Mouse (Mus musculus) liver, embryonic 12.5 days (tissue): Measurements from ENCODE around the gene Eif2d. TPM values are rescaled to one million over a fixed set of nuclear protein-coding genes. Genes with fewer than 3 reads are reported as not detected.

ENCODE experiments used
- ATAC-seq: fragments of 200-750 bp; cut with Nextera tagmentation; 2 replicates; pipeline ENCODE4 v1.8.0; 2017; ENCODE audit warnings: moderate number of reproducible peaks, mild to moderate bottlenecking, moderate library complexity
- H3K27ac ChIP-seq: fragments of 300-500 bp; sonication (generic); 2 replicates; pipeline ENCODE4 v1.5.1; 2016; ENCODE audit warnings: mild to moderate bottlenecking
- H3K27me3 ChIP-seq: fragments of 300-500 bp; sonication (generic); replicated peaks from 2 replicates; pipeline ENCODE4 v1.6.1; 2016; ENCODE audit warnings: mild to moderate bottlenecking, moderate library complexity
- H3K36me3 ChIP-seq: fragments of 300-500 bp; sonication (generic); 2 replicates; pipeline ENCODE4 v1.6.1; 2016; ENCODE audit warnings: mild to moderate bottlenecking, moderate library complexity
- H3K4me1 ChIP-seq: fragments of 300-500 bp; sonication (generic); 2 replicates; pipeline ENCODE4 v1.6.1; 2016
- H3K4me2 ChIP-seq: fragments of 300-500 bp; sonication (generic); 2 replicates; pipeline ENCODE4 v1.6.1; 2016; ENCODE audit warnings: mild to moderate bottlenecking, moderate library complexity
- H3K4me3 ChIP-seq: fragments of 300-500 bp; sonication (generic); 2 replicates; pipeline ENCODE4 v1.5.1; 2016; ENCODE audit warnings: mild to moderate bottlenecking, moderate library complexity
- H3K9ac ChIP-seq: fragments of 300-500 bp; sonication (generic); 2 replicates; pipeline ENCODE4 v1.6.1; 2016; ENCODE audit warnings: mild to moderate bottlenecking, moderate library complexity
- H3K9me3 ChIP-seq: fragments of 300-500 bp; sonication (generic); replicated peaks from 2 replicates; pipeline ENCODE4 v1.6.1; 2016; ENCODE audit warnings: mild to moderate bottlenecking, moderate library complexity
- WGBS: fragments of 180-500 bp; shearing (Covaris S2); methylation state at CpG from one replicate; pipeline ENCODE4 v1.1.7; 2016; ENCODE audit not compliant: insufficient replicate concordance; 5-methylcytosine and 5-hydroxymethylcytosine counted together
- polyA plus RNA-seq: library from polyadenylated mRNA; unstranded; fragments of >200 nt; fragmentation: Nextera tagmentation; extraction: Ambion mirVana; gene quantifications from 2 replicates; pipeline ENCODE4 v1.2.1, GENCODE M21; 2016

The Eif2d gene
- polyA plus RNA-seq, 1 experiment from 2014 or later: 42.6 TPM

DNA sequence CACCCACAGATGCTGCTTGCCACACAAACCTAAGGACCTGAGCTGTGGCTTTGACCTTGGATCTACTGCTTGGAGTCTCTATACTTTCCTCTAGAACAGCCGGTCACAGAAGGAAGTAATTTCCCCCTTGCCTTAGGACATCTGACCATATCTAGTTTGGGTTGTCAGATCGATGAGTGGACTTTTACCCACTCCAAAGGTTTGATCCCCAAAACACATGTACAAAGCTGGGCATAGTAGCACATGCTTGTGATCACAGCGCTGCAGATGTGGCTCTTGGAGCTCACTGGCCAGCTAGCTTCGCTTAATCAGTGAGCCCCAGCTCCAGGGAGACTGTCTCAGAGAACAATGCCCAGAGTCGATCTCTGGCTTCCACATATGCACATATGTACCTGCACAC, 55.1 kb downstream of the Eif2d start:
- H3K4me1 ChIP-seq: no peaks in the 10 kb centered on the region
- H3K9ac ChIP-seq: no peak overlapping the region
- H3K9me3 ChIP-seq: no peaks in the 10 kb centered on the region
- WGBS: 73% methylated on average over 5 of the region's 5 CpGs
- H3K27ac ChIP-seq: no peak overlapping the region
- no peaks in the 10 kb centered on the region for H3K36me3 ChIP-seq
- ATAC-seq: no peak
- no peak overlapping the region for H3K4me3 ChIP-seq
- peaks cover 4% of the 10 kb centered on the region; the same call in 1 of the 2 replicates for H3K27me3 ChIP-seq
- no peak overlapping the region for H3K4me2 ChIP-seq

GRCm38 (mm10) chr1:131208800-131209199, 55.8 kb downstream of the Eif2d start:
- no peak overlapping the region for H3K4me3 ChIP-seq
- H3K9me3 ChIP-seq: no peaks in the 10 kb centered on the region
- no peak overlapping the region for H3K4me2 ChIP-seq
- 77% methylated on average over 6 of the region's 6 CpGs for WGBS
- H3K36me3 ChIP-seq: no peaks in the 10 kb centered on the region
- no peak overlapping the region for H3K9ac ChIP-seq
- no peaks in the 10 kb centered on the region for H3K4me1 ChIP-seq
- ATAC-seq: no peak
- peaks cover 4% of the 10 kb centered on the region; the same call in 1 of the 2 replicates for H3K27me3 ChIP-seq
- H3K27ac ChIP-seq: no peak overlapping the region

GRCm38 (mm10) chr1:131209971-131210426, 57.0 kb downstream of the Eif2d start:
- H3K4me1 ChIP-seq: no peaks in the 10 kb centered on the region
- no peaks in the 10 kb centered on the region for H3K9me3 ChIP-seq
- H3K9ac ChIP-seq: no peak overlapping the region
- no peaks in the 10 kb centered on the region for H3K36me3 ChIP-seq
- H3K27ac ChIP-seq: no peak overlapping the region
- H3K4me3 ChIP-seq: no peak overlapping the region
- H3K27me3 ChIP-seq: peaks cover 2% of the 10 kb centered on the region; the same call in 1 of the 2 replicates
- no peak for ATAC-seq
- no peak overlapping the region for H3K4me2 ChIP-seq
- 78% methylated on average over 7 of the region's 8 CpGs for WGBS

DNA sequence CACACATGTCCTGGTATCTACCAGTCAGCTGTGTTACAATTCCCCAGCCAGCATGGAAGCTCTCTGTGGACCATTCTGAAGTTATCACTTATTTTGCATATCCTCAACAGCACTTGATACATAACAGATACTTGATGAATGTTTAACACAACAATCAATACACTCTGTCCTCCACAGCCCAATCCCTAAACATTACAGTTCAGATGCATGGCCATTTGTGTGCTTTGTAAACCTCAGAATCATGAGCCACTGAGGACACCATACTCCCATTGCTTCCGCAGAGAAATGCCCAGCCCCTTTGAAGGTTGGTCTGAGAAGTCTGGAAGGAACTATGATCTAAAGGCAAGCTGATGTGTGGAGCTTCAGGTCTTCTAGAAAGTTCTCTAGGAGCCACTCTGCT, 58.7 kb downstream of the Eif2d start:
- no peak overlapping the region for H3K27ac ChIP-seq
- 62% methylated on average over 1 of the region's 1 CpGs for WGBS
- no peak overlapping the region for H3K4me3 ChIP-seq
- H3K4me1 ChIP-seq: no peaks in the 10 kb centered on the region
- no peaks in the 10 kb centered on the region for H3K36me3 ChIP-seq
- H3K9ac ChIP-seq: no peak overlapping the region
- no peaks in the 10 kb centered on the region; the same call in 1 of the 2 replicates for H3K27me3 ChIP-seq
- H3K4me2 ChIP-seq: no peak overlapping the region
- no peaks in the 10 kb centered on the region for H3K9me3 ChIP-seq
- ATAC-seq: no peak

DNA sequence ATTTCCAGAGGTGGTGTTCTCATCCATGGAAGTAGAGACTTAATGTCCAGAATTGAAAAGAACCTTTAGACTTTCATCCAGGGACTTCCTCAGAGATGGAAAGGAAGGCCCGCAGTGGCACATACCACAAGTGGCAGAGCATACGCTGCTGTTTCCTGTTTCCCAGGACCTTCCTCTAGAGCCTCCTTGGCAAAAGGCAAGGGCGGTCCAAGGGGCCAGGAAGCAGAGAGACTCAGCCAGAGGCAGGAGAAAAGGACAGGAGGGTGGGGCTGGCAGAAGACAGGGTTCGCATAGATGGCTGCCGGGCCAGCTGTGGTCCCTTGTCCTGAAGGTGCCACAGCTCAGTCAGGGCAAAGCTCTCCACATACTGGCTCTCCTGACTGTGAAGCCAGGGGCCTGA, 60.0 kb downstream of the Eif2d start:
- Histone ChIP-seq H3K36me3 (no peaks in the 10 kb centered on the region), H3K9me3 (no peaks in the 10 kb centered on the region), H3K4me3 (no peak overlapping the region), H3K9ac (no peak overlapping the region), H3K27me3 (no peaks in the 10 kb centered on the region; the same call in none of the 2 replicates), H3K4me1 (no peaks in the 10 kb centered on the region), H3K27ac (no peak overlapping the region), H3K4me2 (no peak overlapping the region)
- 34% methylated on average over 5 of the region's 5 CpGs for WGBS
- ATAC-seq: no peak

- no peak overlapping the region for H3K4me3 ChIP-seq
- no peak overlapping the region for H3K9ac ChIP-seq
- H3K4me1 ChIP-seq: no peaks in the 10 kb centered on the region
- H3K9me3 ChIP-seq: no peaks in the 10 kb centered on the region
- H3K4me2 ChIP-seq: no peak overlapping the region
- no peak overlapping the region for H3K27ac ChIP-seq
- H3K36me3 ChIP-seq: no peaks in the 10 kb centered on the region
- H3K27me3 ChIP-seq: no peaks in the 10 kb centered on the region; the same call in none of the 2 replicates
- WGBS: 61% methylated on average over 6 of the region's 6 CpGs
- no peak for ATAC-seq
Measured at GRCm38 (mm10) chr1:131213361-131213760, 60.4 kb downstream of the Eif2d start.

DNA sequence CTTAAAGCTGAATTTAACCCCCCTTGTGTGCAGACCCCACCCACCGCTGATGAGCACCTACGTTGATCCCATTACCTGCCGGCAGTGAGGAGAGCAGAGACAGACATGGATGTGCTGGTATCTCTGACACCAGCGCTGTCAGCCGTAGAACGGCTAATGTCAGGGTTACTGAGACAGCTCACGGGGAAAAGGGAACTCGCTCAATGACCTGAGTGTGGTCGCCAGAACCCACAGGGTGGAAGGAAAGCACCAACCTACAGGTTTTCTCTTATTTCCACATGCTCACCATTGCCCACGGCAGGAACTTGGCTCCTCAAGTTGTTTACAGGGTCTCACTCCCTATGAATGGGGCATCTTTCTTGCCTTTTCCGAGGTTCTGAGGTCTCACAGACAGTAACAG, 66.0 kb downstream of the Eif2d start:
- WGBS: 42% methylated on average over 11 of the region's 11 CpGs
- Histone ChIP-seq H3K27me3 (peaks cover 6% of the 10 kb centered on the region; the same call in 1 of the 2 replicates), H3K27ac (no peak overlapping the region), H3K4me1 (no peaks in the 10 kb centered on the region), H3K9ac (no peak overlapping the region), H3K4me2 (no peak overlapping the region), H3K4me3 (no peak overlapping the region), H3K9me3 (no peaks in the 10 kb centered on the region), H3K36me3 (no peaks in the 10 kb centered on the region)
- ATAC-seq: no peak

- no peak for ATAC-seq
- H3K9me3 ChIP-seq: no peaks in the 10 kb centered on the region
- 65% methylated on average over 13 of the region's 13 CpGs for WGBS
Measured at GRCm38 (mm10) chr1:131221822-131222590, 69.0 kb downstream of the Eif2d start.

GRCm38 (mm10) chr1:131223345-131223744, 70.4 kb downstream of the Eif2d start:
- ATAC-seq: no peak
- WGBS: 65% methylated on average over 2 of the region's 2 CpGs
- Histone ChIP-seq H3K4me1 (no peaks in the 10 kb centered on the region), H3K4me2 (no peak overlapping the region), H3K27me3 (0 out of 2 replicates have a peak, but pooled peaks cover 13% of the 10 kb centered on the region), H3K4me3 (no peak overlapping the region), H3K27ac (no peak overlapping the region), H3K36me3 (no peaks in the 10 kb centered on the region), H3K9me3 (no peaks in the 10 kb centered on the region), H3K9ac (no peak overlapping the region)

More at GRCm38 (mm10) chr1:131221822-131222590, 69.0 kb downstream of the Eif2d start:
- Histone ChIP-seq H3K36me3 (no peaks in the 10 kb centered on the region), H3K27ac (no peak overlapping the region), H3K4me2 (no peak overlapping the region), H3K27me3 (peaks cover 9% of the 10 kb centered on the region; the same call in 1 of the 2 replicates), H3K4me3 (no peak overlapping the region), H3K9ac (no peak overlapping the region), H3K4me1 (no peaks in the 10 kb centered on the region)

DNA sequence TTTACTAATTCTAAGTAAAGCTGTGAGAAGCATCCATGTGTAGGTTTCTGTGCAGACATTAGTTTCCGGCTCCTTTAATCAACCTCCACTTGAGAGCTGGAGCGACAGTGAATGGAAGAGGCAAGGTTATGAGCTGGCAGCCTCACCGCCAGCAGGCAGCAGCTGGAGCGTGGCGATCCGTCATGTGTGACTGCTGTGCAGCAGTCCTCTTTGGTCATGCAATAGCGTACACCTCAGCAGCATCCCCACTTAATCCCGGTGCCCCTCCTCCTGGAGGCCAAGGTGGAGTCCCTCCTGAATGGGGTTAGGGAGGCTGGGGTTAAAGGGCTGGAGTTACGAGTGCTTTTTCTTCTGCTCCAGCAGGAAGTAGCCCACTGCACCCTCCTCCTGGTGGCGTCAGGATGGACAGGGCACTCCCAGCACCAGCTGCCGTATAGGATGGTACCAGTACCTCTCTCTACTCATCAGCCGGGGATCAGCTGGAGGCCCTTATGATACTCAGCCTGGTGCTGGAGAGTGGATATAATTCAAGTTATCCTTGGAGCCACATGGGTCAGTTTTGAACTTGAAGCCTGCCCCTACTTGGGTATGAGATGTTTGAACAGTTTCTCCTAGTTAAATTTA, 72.0 kb downstream of the Eif2d start:
- H3K4me2 ChIP-seq: no peak overlapping the region
- ATAC-seq: no peak
- no peak overlapping the region for H3K9ac ChIP-seq
- H3K4me3 ChIP-seq: no peak overlapping the region
- H3K36me3 ChIP-seq: no peaks in the 10 kb centered on the region
- no peak overlapping the region for H3K27ac ChIP-seq
- no peaks in the 10 kb centered on the region for H3K4me1 ChIP-seq
- 0 out of 2 replicates have a peak, but pooled peaks cover 13% of the 10 kb centered on the region for H3K27me3 ChIP-seq
- WGBS: 66% methylated on average over 12 of the region's 12 CpGs
- H3K9me3 ChIP-seq: no peaks in the 10 kb centered on the region

DNA sequence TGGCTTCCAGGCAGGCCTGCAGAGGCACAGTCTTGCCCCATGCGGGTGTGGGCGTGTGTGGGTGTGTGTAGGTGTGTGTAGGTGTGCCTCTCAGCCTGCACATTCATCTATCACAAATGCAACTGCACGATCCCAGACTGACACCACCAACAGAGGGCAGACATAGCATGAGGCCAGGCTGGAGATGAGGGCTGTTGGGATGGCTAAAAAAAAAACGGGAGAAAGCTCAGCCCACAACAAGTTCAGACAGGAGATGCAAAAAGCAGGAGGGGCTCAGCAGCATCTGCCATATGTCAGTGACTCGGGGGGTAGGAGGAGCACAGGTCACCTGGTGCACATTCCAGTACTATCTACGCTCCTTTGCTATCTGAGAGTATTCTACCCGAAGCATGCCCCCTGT, 75.2 kb downstream of the Eif2d start:
- no peak overlapping the region for H3K27ac ChIP-seq
- no peaks in the 10 kb centered on the region for H3K4me1 ChIP-seq
- H3K9me3 ChIP-seq: no peaks in the 10 kb centered on the region
- no peak overlapping the region for H3K9ac ChIP-seq
- WGBS: 38% methylated on average over 7 of the region's 7 CpGs
- no peak overlapping the region for H3K4me2 ChIP-seq
- no peak for ATAC-seq
- H3K36me3 ChIP-seq: no peaks in the 10 kb centered on the region
- no peak overlapping the region for H3K4me3 ChIP-seq
- H3K27me3 ChIP-seq: peaks cover 22% of the 10 kb centered on the region

GRCm38 (mm10) chr1:131228659-131229058, 75.7 kb downstream of the Eif2d start:
- Histone ChIP-seq H3K4me2 (no peak overlapping the region), H3K4me1 (no peaks in the 10 kb centered on the region), H3K9ac (no peak overlapping the region), H3K27me3 (peaks cover 26% of the 10 kb centered on the region), H3K4me3 (no peak overlapping the region), H3K9me3 (no peaks in the 10 kb centered on the region), H3K36me3 (no peaks in the 10 kb centered on the region), H3K27ac (no peak overlapping the region)
- ATAC-seq: no peak
- 60% methylated on average over 5 of the region's 5 CpGs for WGBS
